Mouse (Mus musculus) CH12.LX (cell line): ENCODE measurements around the gene Cox19. TPM values are rescaled to one million over a fixed set of nuclear protein-coding genes. Genes with fewer than 3 reads are reported as not detected.

Experiments used
- DNase-seq: peaks from one replicate; pipeline ENCODE4 v3.0.0-alpha.2; 2013; ENCODE audit errors: extremely low read depth
- H3K27ac ChIP-seq: 2 replicates; pipeline ENCODE4 v1.5.1; 2012; ENCODE audit warnings: low read depth, mild to moderate bottlenecking, control low read depth, moderate library complexity; ENCODE audit not compliant: insufficient read depth
- H3K27me3 ChIP-seq: replicated peaks from 2 replicates; pipeline ENCODE3; 2012; ENCODE audit warnings: inconsistent platforms
- H3K36me3 ChIP-seq, 2 experiments: replicated peaks in 1 of 2; 2 replicates each; pipeline versions ENCODE3 to v1.6.1; 2012; ENCODE audit warnings: inconsistent platforms in 1 of 2, low read length in 1 of 2, mild to moderate bottlenecking in 1 of 2, mixed read lengths in 1 of 2, moderate library complexity in 1 of 2; ENCODE audit not compliant: control insufficient read depth in 1 of 2, insufficient read depth in 1 of 2
- H3K4me1 ChIP-seq, 2 experiments: 2 replicates each; pipeline ENCODE4 v1.6.1; 2012; ENCODE audit warnings: inconsistent platforms in 1 of 2, moderate library complexity in 1 of 2; ENCODE audit not compliant: insufficient read depth in 2 of 2, control insufficient read depth in 1 of 2
- H3K4me2 ChIP-seq: 2 replicates; pipeline ENCODE4 v1.6.1; 2012; ENCODE audit warnings: low read depth, mild to moderate bottlenecking, control low read depth; ENCODE audit not compliant: poor library complexity, insufficient read depth, severe bottlenecking
- H3K4me3 ChIP-seq, 3 experiments: fragments of 150-350 bp in 1 of 3; sonication (generic) in 1 of 3; replicated peaks in 1 of 3; 2 replicates each; pipeline versions ENCODE3 to v1.5.1; 2011 to 2012; ENCODE audit warnings: low read depth in 2 of 3, low read length in 2 of 3, mild to moderate bottlenecking in 2 of 3, moderate library complexity in 2 of 3, control low read depth in 1 of 3, improper control_type of control experiment in 1 of 3, inconsistent platforms in 1 of 3, mixed read lengths in 1 of 3; ENCODE audit not compliant: poor library complexity in 1 of 3
- H3K79me2 ChIP-seq: replicated peaks from 2 replicates; pipeline ENCODE4 v1.6.1; 2012; ENCODE audit warnings: mild to moderate bottlenecking, moderate library complexity; ENCODE audit not compliant: control insufficient read depth, poor library complexity, insufficient read depth, severe bottlenecking; ENCODE audit errors: extremely low read depth
- H3K9ac ChIP-seq: 2 replicates; pipeline ENCODE4 v1.6.1; 2012; ENCODE audit warnings: low read depth, mild to moderate bottlenecking, control low read depth, moderate library complexity; ENCODE audit not compliant: insufficient read depth
- H3K9me3 ChIP-seq: replicated peaks from 2 replicates; pipeline ENCODE3; 2012; ENCODE audit warnings: low read length, inconsistent platforms, mixed read lengths
- BHLHE40 ChIP-seq: IDR thresholded peaks from 2 replicates; pipeline ENCODE4 v1.6.1; 2011; ENCODE audit warnings: mild to moderate bottlenecking, low read depth, low read length, improper control_type of control experiment
- CHD1 ChIP-seq: IDR thresholded peaks from 2 replicates; pipeline ENCODE4 v1.6.1; 2012; ENCODE audit warnings: low read depth, low read length, improper control_type of control experiment, inconsistent platforms
- CHD2 ChIP-seq: IDR thresholded peaks from 2 replicates; pipeline ENCODE4 v1.6.1; 2011; ENCODE audit warnings: low read length, improper control_type of control experiment
- E2F4 ChIP-seq: IDR thresholded peaks from 2 replicates; pipeline ENCODE4 v1.6.1; 2011; ENCODE audit warnings: low read depth, low read length, improper control_type of control experiment; ENCODE audit not compliant: insufficient replicate concordance
- EP300 ChIP-seq: IDR thresholded peaks from 2 replicates; pipeline ENCODE4 v1.6.1; 2011; ENCODE audit warnings: low read length, improper control_type of control experiment
- GABPA ChIP-seq: IDR thresholded peaks from 2 replicates; pipeline ENCODE4 v1.6.1; 2012; ENCODE audit warnings: low read depth, low read length, improper control_type of control experiment, inconsistent platforms; ENCODE audit not compliant: insufficient replicate concordance
- JUN ChIP-seq: IDR thresholded peaks from 2 replicates; pipeline ENCODE4 v1.6.1; 2011; ENCODE audit warnings: low read depth, mild to moderate bottlenecking, low read length, improper control_type of control experiment, moderate library complexity; ENCODE audit not compliant: insufficient read depth
- JUND ChIP-seq: conservative IDR thresholded peaks from 2 replicates; pipeline ENCODE4 v1.6.1; 2011; ENCODE audit warnings: low read depth, low read length, improper control_type of control experiment
- KAT2A ChIP-seq: IDR thresholded peaks from 2 replicates; pipeline ENCODE4 v1.6.1; 2012; ENCODE audit warnings: low read length, improper control_type of control experiment, inconsistent platforms; ENCODE audit not compliant: insufficient replicate concordance
- MAFK ChIP-seq: IDR thresholded peaks from 2 replicates; pipeline ENCODE4 v1.6.1; 2011; ENCODE audit warnings: low read length, improper control_type of control experiment; ENCODE audit not compliant: insufficient replicate concordance
- MAZ ChIP-seq: IDR thresholded peaks from 2 replicates; pipeline ENCODE4 v1.6.1; 2012; ENCODE audit warnings: low read depth, mild to moderate bottlenecking, inconsistent platforms, low read length, improper control_type of control experiment, moderate library complexity
- MXI1 ChIP-seq: IDR thresholded peaks from 2 replicates; pipeline ENCODE4 v1.6.1; 2011; ENCODE audit warnings: mild to moderate bottlenecking, low read depth, low read length, improper control_type of control experiment
- NRF1 ChIP-seq: IDR thresholded peaks from 2 replicates; pipeline ENCODE4 v1.6.1; 2014; ENCODE audit warnings: low read depth, mild to moderate bottlenecking, inconsistent platforms, low read length, improper control_type of control experiment, moderate library complexity
- POLR2A ChIP-seq: IDR thresholded peaks from 2 replicates; pipeline ENCODE4 v1.6.1; 2011; ENCODE audit warnings: low read depth, mild to moderate bottlenecking, improper control_type of control experiment, low read length
- RAD21 ChIP-seq: IDR thresholded peaks from 2 replicates; pipeline ENCODE4 v1.6.1; 2011; ENCODE audit warnings: low read depth, mild to moderate bottlenecking, low read length, improper control_type of control experiment, moderate library complexity
- RCOR1 ChIP-seq: conservative IDR thresholded peaks from 2 replicates; pipeline ENCODE4 v1.6.1; 2012; ENCODE audit warnings: low read depth, mild to moderate bottlenecking, inconsistent platforms, low read length, improper control_type of control experiment
- TCF12 ChIP-seq: IDR thresholded peaks from 2 replicates; pipeline ENCODE4 v1.6.1; 2014; ENCODE audit warnings: low read depth, mild to moderate bottlenecking, inconsistent platforms, low read length, improper control_type of control experiment
- USF1 ChIP-seq: IDR thresholded peaks from 2 replicates; pipeline ENCODE4 v1.6.1; 2014; ENCODE audit warnings: low read depth, mild to moderate bottlenecking, inconsistent platforms, low read length, improper control_type of control experiment
- ZMIZ1 ChIP-seq: IDR thresholded peaks from 2 replicates; pipeline ENCODE4 v1.6.1; 2012; ENCODE audit warnings: low read depth, mild to moderate bottlenecking, inconsistent platforms, low read length, improper control_type of control experiment
- dilution Hi-C: fragments of 300-500 bp; cut with MboI; formaldehyde crosslinking; loops from 2 replicates; pipeline ENCODE4 v1.14.3; 2020; ENCODE audit warnings: low sequenced_read_pairs; ENCODE audit not compliant: extremely low pct_unique_long_range_greater_than_20kb, extremely low pct_ligation_motif_present
- in situ Hi-C: fragments of 300-500 bp; cut with MboI; formaldehyde crosslinking; loops from 3 replicates; pipeline ENCODE4 v1.14.3; 2019; ENCODE audit warnings: low sequenced_read_pairs, low pct_ligation_motif_present, low pct_unique_long_range_greater_than_20kb, mixed read lengths
- polyA plus RNA-seq: library from polyadenylated mRNA; unstranded; fragments of >175 nt; gene quantifications from 2 replicates; pipeline ENCODE4 v1.2.1, GENCODE M21; 2012; ENCODE audit warnings: low read depth; ENCODE audit not compliant: insufficient read length
- total RNA-seq, 2 experiments: library from RNA; depleted of rRNA; stranded (reverse); fragments of 300-350 nt in 1 of 2; fragments of >200 nt in 1 of 2; gene quantifications; 2 replicates each; pipeline ENCODE4 v1.2.3; 2012 to 2014

Cox19 gene
- total and polyA plus RNA-seq, 3 experiments = 30.1 to 70.1 (median 32.1) TPM

DNA sequence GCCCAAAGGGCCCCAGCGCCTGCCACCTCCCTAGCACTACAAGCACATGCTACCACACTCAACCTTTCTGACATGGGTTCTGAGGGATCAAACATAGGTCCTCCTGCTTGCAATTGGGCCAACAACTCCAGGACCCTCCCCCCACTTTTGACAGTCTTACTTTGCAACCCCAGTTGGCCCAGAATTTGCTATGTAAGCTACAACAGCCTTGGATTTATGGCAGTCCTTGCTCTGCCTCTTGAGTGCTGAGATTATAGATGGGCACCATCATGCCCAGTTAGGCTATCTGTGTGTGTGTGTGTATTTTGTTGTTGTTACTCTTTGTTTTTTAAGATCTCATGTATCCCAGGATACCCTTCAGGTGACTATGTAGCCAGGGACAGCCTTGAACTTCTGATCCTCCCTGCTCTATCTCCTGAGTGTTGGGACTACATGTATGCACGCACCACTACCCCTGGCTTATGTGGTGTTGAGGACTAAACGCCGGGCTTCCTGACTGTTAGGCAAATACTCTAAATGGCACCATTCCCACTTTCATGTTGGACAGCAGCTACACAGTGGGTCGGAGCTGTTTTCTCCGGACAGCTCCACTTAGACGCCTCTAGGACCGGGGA is 28.7 kb upstream of the Cox19 start:
- Histone ChIP-seq H3K27ac (no peak overlapping the region), H3K27me3 (no peaks in the 10 kb centered on the region), H3K4me2 (peak overlapping the region; percentile 57; the same call in 1 of the 2 replicates), H3K9me3 (no peaks in the 10 kb centered on the region), H3K4me3 (peak overlapping the region in 1 of 3 experiments; percentile 68), H3K36me3 (peaks cover 0 to 38% of the 10 kb centered on the region in 2 experiments), H3K4me1 (peaks cover 0 to 20% of the 10 kb centered on the region in 2 experiments; a peak in 2 of 4 replicates), H3K9ac (no peak overlapping the region), H3K79me2 (no peaks in the 10 kb centered on the region)
- dilution Hi-C loops = no loop called here
- DNase-seq = no peak
- no peak for TF ChIP-seq RAD21
- no peak for TF ChIP-seq E2F4
- no peak for TF ChIP-seq CHD1
- no peak for TF ChIP-seq ZMIZ1
- TF ChIP-seq JUN = no peak
- in situ Hi-C loops = no loop called here

DNA sequence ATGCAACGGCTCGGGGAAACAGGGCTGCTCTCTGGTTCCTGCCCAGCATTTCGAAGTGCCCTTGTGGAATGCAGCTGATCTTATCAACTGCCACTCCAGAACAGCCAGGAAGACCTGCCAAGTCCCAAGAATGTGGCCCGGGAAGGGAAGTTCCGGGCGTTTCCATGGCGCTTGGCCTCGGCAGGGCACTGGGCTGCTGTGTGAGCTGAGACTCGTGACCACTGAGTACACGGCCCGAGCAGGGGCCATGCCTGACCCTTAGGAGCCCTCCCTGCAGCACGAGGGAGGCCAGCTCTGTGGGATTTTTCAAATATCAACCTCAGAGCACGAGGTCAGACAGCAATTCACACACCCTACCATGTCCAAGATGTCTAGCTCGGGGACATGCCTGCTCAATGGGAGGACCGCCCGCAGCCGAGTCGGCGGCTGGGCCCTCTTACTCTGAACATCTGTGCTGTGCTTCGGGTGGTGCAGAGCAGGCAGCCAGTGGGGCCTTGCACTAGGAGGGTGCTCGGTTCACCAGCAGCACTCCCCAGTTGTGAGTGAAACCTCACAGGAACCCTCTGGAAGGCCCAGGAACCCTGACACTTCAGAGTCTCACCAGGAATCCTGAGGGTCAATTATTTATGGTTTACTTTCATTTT is 27.9 kb upstream of the Cox19 start:
- dilution Hi-C loops (no loop called here), in situ Hi-C loops (no loop called here)
- no peak overlapping the region for H3K4me3 ChIP-seq
- no peaks in the 10 kb centered on the region for H3K27me3 ChIP-seq
- H3K9me3 ChIP-seq = no peaks in the 10 kb centered on the region
- peaks cover 0 to 32% of the 10 kb centered on the region in 2 experiments for H3K36me3 ChIP-seq
- peaks cover 0 to 20% of the 10 kb centered on the region in 2 experiments; a peak in 2 of 4 replicates for H3K4me1 ChIP-seq
- H3K79me2 ChIP-seq = no peaks in the 10 kb centered on the region
- TF ChIP-seq CHD1 (no peak), CHD2 (no peak), MXI1 (no peak), JUND (no peak), BHLHE40 (no peak), POLR2A (no peak), NRF1 (no peak), KAT2A (no peak)
- H3K9ac ChIP-seq = no peak overlapping the region
- H3K27ac ChIP-seq = no peak overlapping the region
- no peak overlapping the region for H3K4me2 ChIP-seq
- no peak for DNase-seq

DNA sequence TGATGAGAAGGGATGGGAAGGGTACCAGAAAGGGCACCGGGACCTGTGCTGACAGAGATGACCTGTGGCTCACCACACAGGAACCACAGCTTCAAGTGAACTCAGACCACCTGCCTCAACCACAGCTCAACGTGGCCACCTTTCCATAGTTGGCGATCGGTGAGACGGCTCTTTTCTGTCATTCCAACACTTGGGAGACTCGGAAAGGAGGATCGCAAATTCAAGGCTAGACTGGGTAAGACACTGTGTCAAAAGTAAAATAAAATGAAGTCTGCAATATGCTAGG is 27.0 kb upstream of the Cox19 start:
- no peak overlapping the region for H3K27ac ChIP-seq

More for the DNA sequence above, 27.0 kb upstream of the Cox19 start:
- Histone ChIP-seq H3K79me2 (no peaks in the 10 kb centered on the region), H3K36me3 (peaks cover 0 to 32% of the 10 kb centered on the region in 2 experiments), H3K4me1 (peaks cover 0 to 18% of the 10 kb centered on the region in 2 experiments; a peak in 2 of 4 replicates), H3K4me3 (no peak overlapping the region), H3K9me3 (no peaks in the 10 kb centered on the region), H3K27me3 (no peaks in the 10 kb centered on the region), H3K9ac (no peak overlapping the region), H3K4me2 (no peak overlapping the region)
- in situ Hi-C loops = no loop called here
- no peak for DNase-seq
- TF ChIP-seq TCF12 = no peak
- no peak for TF ChIP-seq MAZ
- TF ChIP-seq E2F4 = no peak
- no peak for TF ChIP-seq RAD21
- no peak for TF ChIP-seq GABPA
- TF ChIP-seq MAFK = no peak
- no peak for TF ChIP-seq JUN
- no peak for TF ChIP-seq USF1
- TF ChIP-seq MXI1 = no peak
- TF ChIP-seq EP300 = no peak
- no peak for TF ChIP-seq CHD1
- no peak for TF ChIP-seq JUND
- TF ChIP-seq NRF1 = no peak
- no peak for TF ChIP-seq RCOR1
- TF ChIP-seq ZMIZ1 = no peak
- dilution Hi-C loops = no loop called here
